Mouse (Mus musculus): Measurements from ENCODE around the gene Rasal2. TPM values are rescaled to one million over a fixed set of nuclear protein-coding genes. Genes with fewer than 3 reads are reported as not detected.

Rasal2 gene
- under 1 TPM in 1 of 2 experiments, not detected in 1; 0.19 TPM for polyA plus RNA-seq (2017; shearing (Covaris generic))

GRCm38 (mm10) chr1:157412454-157413369 is at the start of gene Rasal2:
Gene Rasal2, minus strand, starts transcription at chr1:157412595.
- peak; percentile 89 for ATAC-seq

GRCm38 (mm10) chr1:157461276-157461675 is 48.9 kb upstream of the Rasal2 start:
- no peak for ATAC-seq

GRCm38 (mm10) chr1:157459904-157460303 is 47.5 kb upstream of the Rasal2 start:
- ATAC-seq: no peak

GRCm38 (mm10) chr1:157458421-157459208 is 46.2 kb upstream of the Rasal2 start, which contains the start of gene Cryzl2:
Gene Cryzl2, plus strand, starts transcription at chr1:157458577.
- peak; percentile 90 for ATAC-seq

GRCm38 (mm10) chr1:157457789-157458188 is 45.4 kb upstream of the Rasal2 start:
- ATAC-seq: no peak

- no peak for ATAC-seq
Measured at GRCm38 (mm10) chr1:157454876-157455275, 42.5 kb upstream of the Rasal2 start.

GRCm38 (mm10) chr1:157452759-157453549 is 40.6 kb upstream of the Rasal2 start:
- no peak for ATAC-seq

GRCm38 (mm10) chr1:157452284-157452683 is 39.9 kb upstream of the Rasal2 start:
- no peak for ATAC-seq

GRCm38 (mm10) chr1:157449981-157450636 is 37.7 kb upstream of the Rasal2 start:
- no peak for ATAC-seq

GRCm38 (mm10) chr1:157449532-157449931 is 37.1 kb upstream of the Rasal2 start:
- ATAC-seq: no peak

GRCm38 (mm10) chr1:157448805-157449188 is 36.4 kb upstream of the Rasal2 start:
- ATAC-seq: no peak

GRCm38 (mm10) chr1:157448164-157448804 is 35.9 kb upstream of the Rasal2 start:
- no peak for ATAC-seq

- no peak for ATAC-seq
Measured at GRCm38 (mm10) chr1:157447142-157447541, 34.7 kb upstream of the Rasal2 start.

- no peak for ATAC-seq
Measured at GRCm38 (mm10) chr1:157446325-157446724, 33.9 kb upstream of the Rasal2 start.

GRCm38 (mm10) chr1:157445398-157445910 is 33.1 kb upstream of the Rasal2 start:
- ATAC-seq: no peak

- no peak for ATAC-seq
Measured at GRCm38 (mm10) chr1:157444632-157445300, 32.4 kb upstream of the Rasal2 start.

GRCm38 (mm10) chr1:157443723-157444561 is 31.5 kb upstream of the Rasal2 start:
- ATAC-seq: no peak

- no peak for ATAC-seq
Measured at GRCm38 (mm10) chr1:157443026-157443722, 30.8 kb upstream of the Rasal2 start.
